Mouse (Mus musculus): ENCODE measurements at regions not wholly inside any gene's neighbourhood (a gene's known extent, or its start where the extent isn't known, plus 50 kb on each side); places are given as distances from the start of the nearest gene placed in this dataset.

DNA sequence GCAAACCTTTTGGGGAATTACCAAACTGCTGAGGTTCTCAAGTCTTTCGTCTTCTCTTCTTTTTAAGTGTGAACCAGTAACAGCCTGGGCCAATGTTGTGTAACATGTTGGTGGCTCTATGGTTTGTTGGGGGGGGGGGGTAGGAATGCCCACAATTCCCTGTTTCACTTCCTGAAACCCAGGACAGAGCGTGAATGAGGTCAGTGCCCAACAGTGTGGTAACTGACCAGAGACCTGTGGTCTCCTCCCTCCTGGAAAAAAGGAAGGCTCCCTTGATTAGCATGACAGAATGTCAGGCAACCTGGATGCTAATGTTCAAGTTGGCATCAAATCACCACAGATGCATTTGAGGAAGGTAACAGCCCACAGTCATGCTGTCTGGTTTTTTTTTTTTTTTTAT lies 218.9 kb upstream of the Tcerg1l start:
- TF ChIP-seq POLR2A (IDR thresholded peaks at IDR 0.05; ENCODE audit: control insufficient read depth, low read depth, low read length) (no peak), CTCF (IDR thresholded peaks at IDR 0.05; ENCODE audit: control insufficient read depth, insufficient read depth, insufficient replicate concordance, low read depth, low read length) (no peak)
